Mouse (Mus musculus) hindbrain, embryonic 13.5 days (tissue): ENCODE data around the gene Kcnb1. TPM values are rescaled to one million over a fixed set of nuclear protein-coding genes. Genes with fewer than 3 reads are reported as not detected.

Experiments
- ATAC-seq: fragments of 200-750 bp; cut with Nextera tagmentation; 2 replicates; pipeline ENCODE4 v1.8.0; 2017; ENCODE audit warnings: moderate TSS enrichment; ENCODE audit not compliant: low FRiP score
- H3K27ac ChIP-seq: fragments of 300-500 bp; sonication (generic); 2 replicates; pipeline ENCODE4 v1.5.1; 2015; ENCODE audit warnings: inconsistent platforms, mild to moderate bottlenecking, moderate library complexity
- H3K27me3 ChIP-seq: fragments of 300-500 bp; sonication (generic); 2 replicates; pipeline ENCODE4 v1.6.1; 2015; ENCODE audit warnings: mild to moderate bottlenecking, inconsistent platforms
- H3K36me3 ChIP-seq: fragments of 300-500 bp; sonication (generic); 2 replicates; pipeline ENCODE4 v1.6.1; 2015; ENCODE audit warnings: mild to moderate bottlenecking, inconsistent platforms
- H3K4me1 ChIP-seq: fragments of 300-500 bp; sonication (generic); replicated peaks from 2 replicates; pipeline ENCODE4 v1.6.1; 2015; ENCODE audit warnings: inconsistent platforms
- H3K4me2 ChIP-seq: fragments of 300-500 bp; sonication (generic); 2 replicates; pipeline ENCODE4 v1.6.1; 2015; ENCODE audit warnings: inconsistent platforms, mild to moderate bottlenecking, moderate library complexity
- H3K4me3 ChIP-seq: fragments of 300-500 bp; sonication (generic); 2 replicates; pipeline ENCODE4 v1.5.1; 2015; ENCODE audit warnings: mild to moderate bottlenecking, inconsistent platforms
- H3K9ac ChIP-seq: fragments of 300-500 bp; sonication (generic); 2 replicates; pipeline ENCODE4 v1.6.1; 2015; ENCODE audit warnings: mild to moderate bottlenecking, inconsistent platforms
- H3K9me3 ChIP-seq: fragments of 300-500 bp; sonication (generic); 2 replicates; pipeline ENCODE4 v1.6.1; 2016; ENCODE audit warnings: inconsistent platforms
- WGBS: fragments of 180-500 bp; shearing (Covaris S2); methylation state at CpG from one replicate; pipeline ENCODE4 v1.1.7; 2015; 5-methylcytosine and 5-hydroxymethylcytosine counted together
- polyA plus RNA-seq: library from polyadenylated mRNA; unstranded; fragments of >200 nt; fragmentation: Nextera tagmentation; extraction: Ambion mirVana; gene quantifications from 2 replicates; pipeline ENCODE4 v1.2.1, GENCODE M21; 2015

The Kcnb1 gene
- polyA plus RNA-seq, 1 experiment from 2014 or later: 2.2 TPM

GRCm38 (mm10) chr2:167179301-167179700, 10.7 kb downstream of the Kcnb1 start:
- H3K9me3 ChIP-seq: no peaks in the 10 kb centered on the region
- H3K4me2 ChIP-seq: no peak overlapping the region
- H3K27me3 ChIP-seq: no peaks in the 10 kb centered on the region
- ATAC-seq: no peak
- H3K4me3 ChIP-seq: no peak overlapping the region
- H3K4me1 ChIP-seq: peaks cover 8% of the 10 kb centered on the region
- no peak overlapping the region for H3K27ac ChIP-seq
- no peak overlapping the region for H3K9ac ChIP-seq
- H3K36me3 ChIP-seq: peaks cover 7% of the 10 kb centered on the region
- 91% methylated on average over 10 of the region's 10 CpGs for WGBS

DNA sequence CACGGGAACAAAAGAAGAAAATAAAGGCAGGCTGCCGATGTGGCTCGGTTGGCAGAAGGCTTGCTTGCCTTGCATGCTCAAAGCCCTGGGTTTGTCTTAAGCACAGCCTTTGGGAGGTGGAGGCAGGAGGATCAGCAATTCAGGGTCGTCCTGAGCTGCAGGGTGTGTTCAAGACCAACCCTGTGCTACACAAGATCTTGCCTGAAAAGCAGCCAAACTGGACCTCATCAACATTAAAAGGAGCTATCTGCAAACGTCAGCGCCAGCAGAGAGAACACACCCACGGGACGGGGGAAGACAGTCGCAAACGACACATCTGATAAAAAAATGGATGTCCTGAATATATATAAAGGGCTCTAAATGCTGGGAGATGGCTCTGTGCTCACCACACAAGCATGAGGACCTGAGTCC, 12.7 kb downstream of the Kcnb1 start:
- Histone ChIP-seq H3K4me2 (no peak overlapping the region), H3K27ac (no peak overlapping the region), H3K4me3 (no peak overlapping the region), H3K9ac (no peak overlapping the region), H3K36me3 (0 out of 2 replicates have a peak, but pooled peaks cover 5% of the 10 kb centered on the region), H3K27me3 (no peaks in the 10 kb centered on the region), H3K4me1 (peaks cover 6% of the 10 kb centered on the region; the same call in 1 of the 2 replicates), H3K9me3 (no peaks in the 10 kb centered on the region)
- no peak for ATAC-seq
- 67% methylated on average over 10 of the region's 10 CpGs for WGBS

DNA sequence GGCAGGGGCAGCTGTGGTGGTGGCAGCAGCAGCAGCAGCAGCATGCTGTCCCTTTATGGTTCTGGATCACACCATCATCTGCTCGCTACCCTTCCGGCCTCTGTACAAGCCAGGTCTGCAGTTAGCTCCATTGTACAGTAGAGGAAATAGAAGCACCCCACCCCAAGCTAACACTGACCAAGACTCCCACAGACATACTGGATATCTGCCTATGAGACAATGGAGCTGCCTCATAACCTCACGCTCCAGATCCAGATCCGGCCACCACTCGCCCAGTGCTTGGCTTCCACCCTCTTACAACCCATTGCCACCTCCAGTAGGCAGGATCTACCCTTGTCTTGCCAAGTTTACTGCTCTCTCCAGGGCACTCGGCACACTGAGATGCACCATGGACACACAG, 14.7 kb downstream of the Kcnb1 start:
- H3K36me3 ChIP-seq: 0 out of 2 replicates have a peak, but pooled peaks cover 5% of the 10 kb centered on the region
- ATAC-seq: no peak
- 90% methylated on average over 6 of the region's 6 CpGs for WGBS

DNA sequence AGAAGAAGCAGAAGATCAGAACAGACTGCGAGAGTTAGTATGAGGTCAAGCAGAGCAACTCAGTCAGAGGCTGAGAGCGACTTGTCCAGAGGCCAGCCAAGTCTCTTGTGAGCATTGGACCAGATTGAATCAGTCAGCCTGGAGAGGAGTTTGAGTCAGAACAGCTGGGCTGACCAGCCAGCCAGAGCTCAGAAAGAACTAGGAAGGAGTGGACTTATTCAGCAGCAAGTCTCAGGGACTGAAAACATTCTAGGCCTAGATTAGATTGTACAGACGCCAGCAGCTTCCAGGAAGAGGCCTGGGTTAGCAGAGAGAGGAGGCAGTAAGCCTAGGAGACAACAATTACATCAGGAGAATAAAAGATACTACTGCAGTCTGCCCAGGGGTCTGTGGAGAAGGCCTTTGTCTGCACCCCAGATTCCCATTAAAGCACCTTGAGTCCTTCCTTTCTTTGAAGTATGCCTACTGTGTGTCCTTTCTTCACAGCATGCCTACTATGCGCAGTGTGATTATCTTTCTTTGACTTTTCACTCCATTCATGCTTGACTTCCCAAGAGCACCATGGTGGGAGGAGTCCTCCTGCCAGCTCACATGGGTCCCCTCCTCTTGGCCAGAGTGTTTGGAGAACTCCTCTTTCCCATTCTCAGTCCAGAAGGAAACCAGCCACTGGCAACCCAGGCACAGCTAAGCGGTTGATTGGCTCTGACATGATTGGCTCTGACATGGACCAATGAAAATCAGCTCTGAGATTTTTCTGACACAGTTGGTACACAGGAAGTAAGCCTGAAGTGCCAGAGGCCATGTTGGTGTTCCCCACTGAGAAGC, 16.7 kb downstream of the Kcnb1 start:
- H3K4me1 ChIP-seq: peaks cover 8% of the 10 kb centered on the region; the same call in 1 of the 2 replicates
- no peaks in the 10 kb centered on the region for H3K27me3 ChIP-seq
- H3K4me3 ChIP-seq: no peak overlapping the region
- no peak overlapping the region for H3K27ac ChIP-seq
- 78% methylated on average over 5 of the region's 5 CpGs for WGBS
- H3K4me2 ChIP-seq: no peak overlapping the region
- H3K9ac ChIP-seq: no peak overlapping the region
- H3K9me3 ChIP-seq: no peaks in the 10 kb centered on the region
- ATAC-seq: no peak
- H3K36me3 ChIP-seq: 0 out of 2 replicates have a peak, but pooled peaks cover 5% of the 10 kb centered on the region

More for the DNA sequence above, 14.7 kb downstream of the Kcnb1 start:
- H3K4me1 ChIP-seq: peaks cover 6% of the 10 kb centered on the region; the same call in 1 of the 2 replicates
- H3K9ac ChIP-seq: no peak overlapping the region
- no peaks in the 10 kb centered on the region for H3K9me3 ChIP-seq
- H3K4me2 ChIP-seq: no peak overlapping the region
- H3K27me3 ChIP-seq: no peaks in the 10 kb centered on the region
- H3K4me3 ChIP-seq: no peak overlapping the region
- H3K27ac ChIP-seq: no peak overlapping the region

DNA sequence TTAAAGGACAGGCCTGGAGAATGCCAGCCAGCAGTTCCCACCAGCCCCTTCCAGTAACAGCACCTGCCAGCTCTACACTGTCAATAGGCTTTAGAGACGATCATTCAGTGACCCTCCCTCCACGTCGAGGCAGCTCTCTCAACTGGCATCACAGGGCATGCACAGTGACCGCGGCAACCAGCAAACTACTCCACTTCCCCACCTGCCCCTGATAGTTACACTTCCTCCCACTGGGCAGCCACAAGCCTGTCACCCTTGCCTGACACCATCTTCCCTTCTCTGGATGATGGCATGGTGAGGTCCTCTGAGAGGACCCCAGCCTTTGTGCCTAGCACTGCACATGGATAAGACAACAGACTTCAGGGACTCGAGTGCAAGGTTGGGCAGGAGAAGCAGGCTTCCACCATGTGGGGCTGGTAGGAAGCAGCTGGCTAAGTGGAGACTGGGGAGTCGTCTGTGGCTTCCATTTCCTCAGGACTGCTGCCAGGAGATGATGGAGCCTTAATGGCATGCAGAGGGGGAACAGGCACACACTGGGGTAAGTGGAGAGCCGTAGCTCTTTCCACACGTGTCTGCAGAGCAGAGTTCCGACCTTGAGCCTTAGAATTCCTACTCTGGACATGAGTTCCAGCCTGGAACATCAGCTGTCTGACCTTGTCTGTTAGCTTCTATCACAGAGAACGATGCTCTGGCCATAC, 22.3 kb downstream of the Kcnb1 start:
- peaks cover 15% of the 10 kb centered on the region for H3K4me1 ChIP-seq
- H3K4me3 ChIP-seq: no peak overlapping the region
- no peak for ATAC-seq
- H3K27me3 ChIP-seq: no peaks in the 10 kb centered on the region
- no peaks in the 10 kb centered on the region; the same call in 1 of the 2 replicates for H3K36me3 ChIP-seq
- H3K4me2 ChIP-seq: no peak overlapping the region
- H3K9ac ChIP-seq: no peak overlapping the region
- H3K27ac ChIP-seq: no peak overlapping the region
- H3K9me3 ChIP-seq: no peaks in the 10 kb centered on the region
- WGBS: 60% methylated on average over 11 of the region's 11 CpGs

- ATAC-seq: no peak
- Histone ChIP-seq H3K4me2 (no peak overlapping the region), H3K9ac (no peak overlapping the region), H3K27me3 (no peaks in the 10 kb centered on the region), H3K9me3 (0 out of 2 replicates have a peak, but pooled peaks cover 3% of the 10 kb centered on the region), H3K4me3 (no peak overlapping the region), H3K4me1 (peaks cover 23% of the 10 kb centered on the region), H3K27ac (no peak overlapping the region), H3K36me3 (peaks cover 6% of the 10 kb centered on the region)
- 89% methylated on average over 9 of the region's 9 CpGs for WGBS
Measured at GRCm38 (mm10) chr2:167163600-167163999, 26.4 kb downstream of the Kcnb1 start.

DNA sequence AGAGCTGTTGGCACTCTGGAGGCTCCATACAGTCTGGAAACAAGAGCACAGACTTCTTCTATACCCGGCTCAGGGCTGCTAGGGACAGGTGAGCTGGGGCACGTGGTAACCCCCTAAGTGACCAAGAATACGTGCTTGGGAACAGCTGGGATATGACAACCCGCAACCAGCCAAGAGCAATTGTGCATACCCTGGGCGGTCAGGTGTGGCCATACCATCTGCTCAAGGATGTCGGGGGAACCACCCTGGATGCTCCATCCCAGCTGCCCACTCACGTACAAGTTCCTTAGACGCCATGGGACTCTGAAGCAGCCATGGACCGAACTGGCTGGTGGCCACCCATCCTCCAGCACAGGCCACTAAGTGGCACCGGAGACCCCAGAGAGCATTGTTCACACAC, 26.8 kb downstream of the Kcnb1 start:
- peaks cover 20% of the 10 kb centered on the region for H3K4me1 ChIP-seq
- H3K4me2 ChIP-seq: no peak overlapping the region
- H3K9ac ChIP-seq: no peak overlapping the region
- no peak overlapping the region for H3K4me3 ChIP-seq
- ATAC-seq: no peak
- H3K27me3 ChIP-seq: no peaks in the 10 kb centered on the region
- no peak overlapping the region for H3K27ac ChIP-seq
- peaks cover 6% of the 10 kb centered on the region for H3K36me3 ChIP-seq
- 0 out of 2 replicates have a peak, but pooled peaks cover 3% of the 10 kb centered on the region for H3K9me3 ChIP-seq
- 88% methylated on average over 10 of the region's 10 CpGs for WGBS

DNA sequence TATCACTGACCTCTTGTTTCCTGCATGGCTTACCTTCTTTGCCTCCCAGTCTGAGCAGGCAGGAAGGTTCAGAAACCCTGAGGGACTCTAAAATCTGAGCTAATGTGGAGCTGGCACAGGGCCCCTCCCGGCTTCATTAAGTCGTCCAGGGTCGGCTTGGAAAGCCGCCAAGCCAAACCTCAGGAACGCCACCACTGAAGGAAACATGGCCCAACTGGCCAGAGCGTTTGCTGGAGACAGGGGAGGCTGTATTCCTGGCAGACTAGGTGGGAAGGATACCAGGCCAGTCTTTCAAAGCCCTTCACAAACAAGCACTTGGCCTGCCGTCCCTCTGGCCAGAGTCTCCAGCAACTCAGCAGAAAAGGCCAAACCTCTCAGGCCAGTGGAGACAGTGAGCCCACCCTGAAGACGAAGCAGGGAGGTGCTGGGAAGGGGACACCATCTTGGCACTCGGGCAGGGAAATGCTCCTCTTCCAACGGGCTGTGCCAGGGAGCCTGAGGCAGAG, 27.4 kb downstream of the Kcnb1 start:
- Histone ChIP-seq H3K27ac (no peak overlapping the region), H3K9ac (no peak overlapping the region), H3K4me2 (no peak overlapping the region), H3K36me3 (peaks cover 6% of the 10 kb centered on the region), H3K4me1 (peaks cover 14% of the 10 kb centered on the region), H3K9me3 (0 out of 2 replicates have a peak, but pooled peaks cover 3% of the 10 kb centered on the region), H3K4me3 (no peak overlapping the region), H3K27me3 (no peaks in the 10 kb centered on the region)
- 71% methylated on average over 10 of the region's 10 CpGs for WGBS
- ATAC-seq: no peak

DNA sequence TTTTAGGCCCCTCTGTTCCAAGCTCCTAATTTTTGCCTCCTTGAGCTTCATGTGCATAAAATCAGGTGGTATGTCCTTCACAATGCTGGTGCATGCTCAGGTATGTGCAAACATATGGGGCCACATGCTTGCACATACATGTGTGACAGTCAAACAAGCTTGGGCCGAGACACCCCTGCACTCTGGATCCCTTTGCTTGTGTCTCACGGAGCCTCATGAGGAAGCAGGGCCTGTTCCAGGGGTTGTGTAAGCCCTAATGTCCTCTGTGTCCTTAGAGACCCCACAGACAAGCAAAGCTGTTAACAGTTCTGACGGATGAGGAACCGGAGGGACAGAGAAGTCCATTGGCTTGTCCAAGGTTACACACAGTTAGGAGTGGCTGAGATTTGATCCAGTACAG, 30.2 kb downstream of the Kcnb1 start:
- Histone ChIP-seq H3K27me3 (no peaks in the 10 kb centered on the region), H3K36me3 (peaks cover 6% of the 10 kb centered on the region; the same call in 1 of the 2 replicates), H3K4me2 (no peak overlapping the region), H3K9ac (no peak overlapping the region), H3K27ac (no peak overlapping the region), H3K4me3 (no peak overlapping the region), H3K9me3 (0 out of 2 replicates have a peak, but pooled peaks cover 3% of the 10 kb centered on the region), H3K4me1 (peaks cover 25% of the 10 kb centered on the region)
- WGBS: 94% methylated on average over 4 of the region's 4 CpGs
- no peak for ATAC-seq

- no peak for ATAC-seq
- Histone ChIP-seq H3K9me3 (0 out of 2 replicates have a peak, but pooled peaks cover 3% of the 10 kb centered on the region), H3K4me1 (peaks cover 25% of the 10 kb centered on the region), H3K4me3 (no peak overlapping the region), H3K9ac (no peak overlapping the region), H3K4me2 (no peak overlapping the region), H3K27me3 (no peaks in the 10 kb centered on the region), H3K36me3 (peaks cover 6% of the 10 kb centered on the region; the same call in 1 of the 2 replicates), H3K27ac (0 out of 2 replicates have a peak overlapping the region, but pooled peaks have one; percentile 35)
- 70% methylated on average over 5 of the region's 5 CpGs for WGBS
Measured at GRCm38 (mm10) chr2:167158780-167159179, 31.2 kb downstream of the Kcnb1 start.

DNA sequence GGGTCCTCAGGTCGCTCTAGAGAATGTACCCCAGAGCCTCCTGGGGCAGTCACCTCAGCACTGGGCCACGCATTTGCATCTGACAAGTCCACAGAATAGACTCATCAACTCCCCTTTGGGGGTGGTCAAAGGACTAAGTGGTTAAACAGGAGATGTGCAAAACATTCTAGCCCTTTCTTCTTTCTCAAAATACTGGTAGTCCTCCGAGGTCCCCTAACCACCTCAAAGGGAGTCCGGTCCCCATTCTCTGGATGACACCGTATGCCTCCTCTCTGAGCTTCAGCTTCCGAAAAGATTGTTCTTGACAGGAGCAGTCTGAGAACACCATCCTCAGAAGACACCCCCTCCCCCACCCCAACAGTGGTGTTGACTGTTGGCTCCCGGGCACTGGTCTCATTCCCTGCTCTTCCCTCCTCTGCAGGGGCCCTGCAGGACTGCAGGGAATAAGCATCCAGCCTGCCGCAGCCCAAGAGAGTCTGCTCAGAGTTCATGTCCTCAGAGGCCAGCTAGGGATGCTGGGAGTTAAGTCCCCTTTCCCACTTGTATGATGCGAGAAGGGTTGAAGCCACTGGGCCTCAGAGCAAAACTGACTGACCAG, 33.7 kb downstream of the Kcnb1 start:
- peaks cover 5% of the 10 kb centered on the region; the same call in 1 of the 2 replicates for H3K9me3 ChIP-seq
- peaks cover 3% of the 10 kb centered on the region; the same call in 1 of the 2 replicates for H3K36me3 ChIP-seq
- H3K4me1 ChIP-seq: peaks cover 18% of the 10 kb centered on the region
- no peaks in the 10 kb centered on the region for H3K27me3 ChIP-seq
- 30% methylated on average over 9 of the region's 9 CpGs for WGBS
- H3K9ac ChIP-seq: no peak overlapping the region
- ATAC-seq: 0 out of 2 replicates have a peak, but pooled peaks have one; percentile 43
- no peak overlapping the region for H3K4me3 ChIP-seq
- H3K4me2 ChIP-seq: no peak overlapping the region
- no peak overlapping the region for H3K27ac ChIP-seq
